Mouse (Mus musculus) left cerebral cortex, adult 11 months (tissue): ENCODE data around the gene Zfp382.
"Not testable (repeated sequence)": the region's sequence is repeated elsewhere in the genome, so short reads cannot be mapped to it uniquely, and the experiment has no call there.

ENCODE experiments used
- DNase-seq: peaks from one replicate; pipeline ENCODE4 v3.0.0; 2022; ENCODE audit warnings: low spot score

Gene Zfp382

DNA sequence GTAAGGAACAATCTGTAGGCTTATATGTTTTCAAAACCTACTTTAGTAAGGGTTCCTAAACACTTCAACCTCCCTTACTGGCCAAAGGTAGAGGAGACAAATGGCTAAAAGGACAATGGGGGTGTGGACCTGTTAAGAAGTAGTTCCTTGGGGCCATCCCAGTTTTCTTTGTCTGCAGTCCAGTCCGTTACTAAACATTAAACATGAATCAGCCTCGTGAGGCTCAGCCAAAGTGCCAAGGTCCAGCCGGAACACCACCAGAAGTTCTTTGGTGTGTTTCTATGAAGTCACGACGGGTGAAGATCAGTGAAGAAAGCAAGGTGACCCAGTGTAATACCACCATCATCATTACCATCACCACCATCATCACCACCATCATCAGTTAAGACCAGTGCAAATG, 25.3 kb downstream of the Zfp382 start:
- DNase-seq = no peak

DNA sequence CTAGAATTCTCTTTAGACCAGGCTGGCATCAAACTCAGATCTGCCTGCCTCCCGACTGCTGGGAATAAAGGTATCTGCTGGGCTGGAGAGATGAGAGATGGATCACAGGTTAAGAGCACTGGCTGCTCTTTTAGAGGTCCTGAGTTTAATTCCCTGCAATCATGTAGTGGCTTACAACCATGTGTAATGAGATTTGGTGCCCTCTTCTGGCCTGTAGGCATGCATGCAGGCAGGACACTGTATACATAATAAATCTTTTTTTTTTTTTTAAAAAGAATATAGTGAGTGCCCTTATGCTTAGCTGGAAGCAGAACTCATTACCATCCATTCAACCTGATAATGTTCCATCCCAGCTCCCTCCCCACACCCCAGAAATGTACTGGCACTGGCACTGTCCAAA, 32.3 kb downstream of the Zfp382 start:
- no peak for DNase-seq

DNA sequence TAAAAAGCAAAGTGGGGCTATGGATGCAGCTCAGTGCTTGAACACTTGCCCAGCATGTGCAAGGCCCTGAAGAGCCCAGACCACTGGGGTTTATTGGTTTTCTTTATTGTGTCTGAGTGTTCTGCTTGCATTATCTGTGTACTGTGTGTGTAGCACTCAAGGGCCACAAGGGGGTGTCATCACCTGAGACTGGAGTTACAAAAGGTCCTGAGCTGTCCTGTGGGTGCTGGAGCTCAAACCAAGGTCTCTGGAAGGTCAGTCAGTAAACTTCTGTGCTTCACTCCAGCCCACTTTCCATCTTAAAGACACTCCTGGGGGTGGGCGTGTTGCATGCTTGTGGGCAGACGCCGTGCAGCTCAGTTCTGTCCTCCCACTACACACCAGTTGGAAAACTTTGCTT, 33.8 kb downstream of the Zfp382 start:
- DNase-seq = no peak

DNA sequence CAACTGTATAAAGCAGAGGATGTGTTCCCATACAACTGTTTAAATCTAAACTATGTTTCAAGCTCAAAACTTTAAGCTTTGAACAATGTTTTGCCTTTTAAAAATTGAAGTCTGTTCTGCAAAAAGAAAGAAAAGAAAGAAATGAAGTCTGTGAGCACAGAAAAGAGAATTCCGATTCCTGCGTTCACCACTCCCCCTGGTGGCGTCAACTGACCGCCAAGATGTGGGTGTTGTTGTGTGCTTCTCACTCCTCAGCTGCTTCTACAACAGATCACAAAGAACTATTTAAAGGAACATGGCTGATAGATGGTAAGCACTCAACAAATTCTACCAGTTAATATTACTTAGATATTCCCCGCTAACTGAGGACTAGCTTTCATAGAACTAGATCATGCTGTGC, 41.4 kb downstream of the Zfp382 start:
- DNase-seq = no peak

DNA sequence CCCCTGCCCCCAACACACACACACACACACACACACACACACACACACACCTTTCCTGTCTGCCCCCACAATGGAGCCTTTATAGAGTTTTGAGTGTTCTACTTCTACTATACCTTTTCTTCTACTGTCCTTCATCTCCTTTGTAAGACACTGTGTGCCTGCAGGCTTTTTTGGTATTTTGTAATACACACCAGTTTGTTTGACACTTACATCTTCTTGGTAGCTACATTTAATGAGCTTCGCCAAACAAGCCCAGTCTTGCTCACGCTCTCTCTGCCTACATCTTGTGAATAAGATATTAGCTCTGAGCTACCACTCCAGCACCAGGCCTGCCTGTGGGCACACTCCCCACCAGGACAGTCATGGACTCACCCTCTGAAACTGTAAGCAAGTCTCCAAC, 43.0 kb downstream of the Zfp382 start:
- no peak for DNase-seq

DNA sequence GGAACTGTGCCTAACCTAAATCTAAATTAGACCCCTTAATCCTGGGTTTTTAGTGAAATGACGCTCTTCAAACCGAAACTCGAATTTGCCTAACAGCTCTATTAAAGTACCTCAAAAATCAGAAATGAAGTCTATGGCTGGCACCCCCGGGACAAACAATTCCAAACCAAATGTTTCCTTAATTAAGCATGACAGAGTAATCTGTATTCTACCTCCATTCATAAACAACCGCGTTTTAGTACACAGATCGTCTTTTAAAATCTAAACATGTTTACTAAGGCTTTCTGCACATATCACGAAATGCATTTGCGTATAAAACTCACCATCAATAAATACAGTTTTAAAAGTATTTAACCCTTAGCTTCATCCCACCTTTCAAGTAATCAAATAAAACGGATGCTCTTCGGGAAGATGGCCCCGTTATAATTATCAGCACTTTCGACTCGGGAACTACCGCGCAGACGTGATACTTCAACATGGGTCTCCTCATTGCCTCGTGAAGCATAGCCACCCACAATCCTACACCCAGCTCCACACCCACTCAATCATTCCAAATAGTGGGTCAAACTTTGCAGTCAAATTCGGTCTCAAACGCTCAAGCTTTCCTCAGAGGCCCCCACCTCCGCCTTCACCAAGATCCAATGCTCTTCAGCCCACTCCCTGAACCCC, 47.3 kb downstream of the Zfp382 start:
- no peak for DNase-seq

DNA sequence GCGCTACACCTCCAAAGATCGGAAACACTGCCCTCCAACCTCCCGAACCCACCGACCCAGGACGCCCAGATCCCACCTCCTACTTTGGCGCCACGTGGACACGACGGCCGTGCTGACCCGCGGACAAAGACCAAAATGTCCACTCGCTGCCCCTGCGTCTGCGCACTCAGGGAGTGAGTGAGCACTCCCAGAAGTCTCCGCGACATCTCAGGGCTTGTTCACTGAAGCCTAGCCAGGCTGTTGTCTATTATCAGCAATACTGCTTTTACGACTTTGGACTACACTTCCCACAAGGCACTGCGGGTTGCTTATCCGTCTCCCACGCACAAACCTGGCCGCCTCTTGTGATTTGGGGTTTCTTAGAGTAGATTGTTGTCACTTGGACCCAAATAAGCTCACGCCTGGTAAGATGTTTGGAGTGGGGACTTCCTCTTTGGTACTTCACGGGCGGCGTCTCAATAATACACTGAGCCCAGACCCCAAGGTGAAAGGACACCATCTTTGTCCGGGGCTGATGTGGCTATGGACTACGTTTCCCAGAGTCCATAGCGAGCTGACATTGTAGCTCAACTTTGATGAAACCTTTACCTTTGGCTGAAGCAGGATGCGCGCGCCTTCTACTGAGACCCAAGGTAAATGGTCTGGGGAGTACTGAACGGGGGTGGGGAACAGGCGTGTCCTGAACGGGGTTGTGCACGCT, 48.0 kb downstream of the Zfp382 start, which contains the start of gene Zfp146:
Gene Zfp146 (minus strand): TSS at position 168 of the 700 bp plus-strand sequence.
- peak; percentile 92 for DNase-seq

DNA sequence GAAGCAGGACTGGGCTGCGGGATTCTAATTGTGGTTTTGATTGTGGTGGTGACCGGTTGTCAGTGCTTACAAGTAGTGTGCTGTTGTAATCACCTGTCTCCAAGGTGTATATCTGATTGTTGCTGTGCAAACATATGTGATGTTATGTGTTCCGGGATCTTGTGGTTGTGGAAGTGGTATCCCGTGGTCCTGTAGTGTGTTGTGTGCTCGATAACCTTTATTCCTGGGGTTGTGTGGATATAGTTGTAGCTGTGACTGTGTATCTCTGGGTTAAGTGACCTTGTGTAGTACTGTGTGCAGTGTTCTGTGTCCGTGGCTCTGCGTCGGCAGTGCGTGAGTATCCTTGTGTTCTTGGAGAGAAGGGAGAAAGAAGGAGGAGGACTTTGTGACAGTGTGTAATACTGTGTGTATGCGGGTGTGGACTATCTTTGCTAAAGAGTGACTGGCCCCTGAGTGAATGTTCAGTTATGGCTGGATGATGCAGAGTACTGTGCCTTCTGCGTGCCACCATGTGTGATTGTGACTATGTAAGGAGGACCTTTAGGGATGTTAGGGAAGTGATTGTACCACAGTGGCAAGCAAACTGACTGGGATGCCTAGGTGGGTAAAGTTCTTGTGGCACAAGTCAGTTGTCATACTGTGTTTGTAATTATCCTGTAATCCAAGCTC, 48.7 kb downstream of the Zfp382 start:
- no peak for DNase-seq

DNA sequence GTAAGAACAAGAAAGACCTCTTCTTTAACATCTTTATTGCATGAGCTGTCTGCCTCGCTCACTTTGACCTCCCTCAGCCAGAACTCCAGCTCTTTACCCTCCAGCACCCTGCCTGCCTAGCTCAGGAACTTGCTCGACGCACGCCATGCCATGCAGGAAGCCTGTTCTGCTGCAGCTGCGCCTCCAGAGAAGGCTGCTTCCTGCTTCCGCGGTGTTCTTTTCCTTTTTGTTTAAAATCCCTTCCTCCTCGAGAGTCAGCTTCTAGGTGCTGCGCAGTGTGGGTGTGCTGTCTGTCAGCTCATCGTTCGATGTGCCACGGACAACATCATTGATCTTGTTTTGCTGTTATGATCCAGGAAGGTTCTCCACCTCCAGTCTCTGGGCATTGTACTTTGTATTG, 54.7 kb downstream of the Zfp382 start:
- no peak for DNase-seq

DNA sequence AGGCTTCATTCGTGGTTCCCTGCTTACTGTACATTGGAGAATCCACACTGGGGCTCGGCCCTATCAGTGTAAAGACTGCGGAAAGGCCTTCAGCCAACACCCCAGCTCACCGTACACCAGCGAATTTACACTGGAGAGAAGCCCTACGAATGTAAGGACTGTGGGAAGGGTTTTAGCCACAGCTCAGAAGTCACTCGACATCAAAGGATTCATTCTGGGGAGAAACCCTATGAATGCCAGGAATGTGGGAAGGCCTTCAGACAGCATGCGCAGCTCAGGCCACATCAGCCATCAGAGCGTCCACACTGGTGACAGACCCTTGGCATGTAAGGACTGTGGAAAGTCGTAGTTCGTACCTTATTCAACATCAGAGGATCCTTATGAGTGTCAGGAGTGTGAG, 56.5 kb downstream of the Zfp382 start:
- DNase-seq = no peak

DNA sequence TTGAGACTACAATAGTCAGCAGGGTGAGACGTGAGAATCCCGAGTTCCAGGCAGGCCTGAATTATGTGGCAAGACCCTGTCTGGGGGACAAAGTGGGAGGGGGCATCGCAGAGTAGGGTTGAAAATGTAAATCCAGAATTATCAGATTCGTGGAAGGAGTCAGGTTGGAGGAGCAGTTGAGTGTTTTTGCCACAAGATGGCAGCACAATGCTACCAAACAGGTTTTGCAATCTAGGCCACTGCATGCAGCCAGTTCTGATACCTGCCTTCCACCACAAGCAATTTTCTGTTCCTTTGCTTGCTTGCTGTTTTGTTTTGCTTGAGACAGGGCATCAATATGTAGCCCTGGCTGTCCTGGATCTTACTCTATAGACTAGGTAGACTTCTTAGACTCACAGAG, 59.6 kb downstream of the Zfp382 start:
- DNase-seq = peak; percentile 64

DNA sequence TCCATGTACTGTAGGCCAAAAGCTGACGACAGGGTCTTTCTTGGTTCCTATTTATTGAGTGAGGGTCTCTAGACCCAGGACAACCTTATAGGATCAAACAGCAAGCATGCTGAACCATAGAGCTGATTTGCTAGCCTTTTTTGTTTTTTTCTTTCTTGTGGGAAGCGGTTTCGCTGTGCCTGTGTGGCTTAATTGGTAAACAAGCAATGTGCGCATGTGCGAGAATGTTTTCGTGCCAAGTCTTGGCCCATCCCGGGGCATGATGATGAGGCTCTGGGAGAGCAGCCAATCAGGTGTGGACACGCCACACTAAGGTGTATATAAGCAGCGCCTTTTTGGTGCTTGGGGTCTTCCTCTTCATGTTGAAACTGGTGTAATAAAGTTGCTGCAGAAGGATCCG, 60.2 kb downstream of the Zfp382 start:
- not testable (repeated sequence) for DNase-seq

DNA sequence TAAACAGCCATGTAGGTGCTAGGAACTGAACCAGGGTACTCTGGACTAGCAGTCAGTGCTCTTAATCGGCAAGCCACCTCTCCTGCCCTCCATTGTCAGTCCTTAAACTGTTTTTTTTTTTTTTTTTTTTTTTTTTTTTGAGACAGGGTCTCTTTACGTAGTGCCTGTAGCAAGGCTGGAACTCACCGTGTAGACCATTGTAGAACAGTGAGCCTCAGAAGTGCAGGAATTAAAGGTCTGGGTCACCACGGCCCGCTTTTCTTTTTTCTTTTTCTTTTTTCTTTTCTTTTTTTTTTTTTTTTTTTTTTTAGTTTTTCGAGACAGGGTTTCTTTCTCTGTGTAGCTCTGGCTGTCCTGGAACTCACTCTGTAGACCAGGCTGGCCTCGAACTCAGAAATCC, 61.4 kb downstream of the Zfp382 start:
- DNase-seq = not testable (repeated sequence)

DNA sequence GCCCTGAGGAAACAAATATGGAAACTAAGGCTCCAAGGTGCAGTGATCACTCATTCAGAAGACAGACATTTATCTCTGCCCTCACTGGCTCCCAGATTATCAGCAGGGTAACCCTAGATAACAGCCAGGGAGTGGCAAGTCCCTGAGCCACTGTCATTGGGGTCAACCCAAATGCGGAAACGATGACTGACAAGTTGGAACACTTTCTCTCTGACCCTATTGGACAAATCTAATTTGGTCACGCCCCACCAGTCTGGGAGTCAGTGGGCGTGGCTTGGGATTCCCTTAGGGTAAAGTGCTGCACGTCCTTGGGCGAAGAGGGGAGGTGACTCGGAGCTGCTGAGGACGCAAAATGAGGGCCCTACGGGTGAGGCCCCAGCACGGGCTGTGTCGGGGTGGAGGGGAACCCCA, 62.1 kb downstream of the Zfp382 start, which contains the start of gene Cox7a1:
Gene Cox7a1 (plus strand): TSS at position 266 of the 411 bp plus-strand sequence.
- no peak for DNase-seq
